In genomic region chr7:45515436-45515835, GRCm38 (mm10) we compare ENCODE assay signal across 11 mouse cellular contexts. TPM values are rescaled to one million over a fixed set of nuclear protein-coding genes. Genes with fewer than 3 reads are reported as not detected.
DNase-seq lines count a peak whose midpoint lies in the region; ATAC-seq and TF ChIP-seq lines count a peak whose summit lies in the region.
"Had no signal": no experiment of that assay in that cellular context is flagged by ENCODE, and none has a peak within 500 bp of the region (broad histone marks: within the 10 kb centered on the region; RNA-seq: fewer than 3 reads in every experiment).

No protein-coding gene starts in this region.

- peaks cover 6% of the 10 kb centered on the region; the same call in 1 of the 2 replicates for H3K4me1 ChIP-seq in kidney, embryonic 16.5 days (ENCODE audit: insufficient read depth, low read length)
- peaks cover 10% of the 10 kb centered on the region for H3K4me1 ChIP-seq in embryonic facial prominence, embryonic 13.5 days
- H3K4me1 ChIP-seq in liver, embryonic 13.5 days (replicated peaks): peaks cover 52% of the 10 kb centered on the region
- H3K4me1 ChIP-seq in cerebellum, adult 2 months (ENCODE audit: control insufficient read depth, insufficient read depth, low read length): no peaks in the 10 kb centered on the region

- H3K27me3 ChIP-seq in kidney, embryonic 16.5 days (ENCODE audit: insufficient read depth, low read length): no peaks in the 10 kb centered on the region
- no peaks in the 10 kb centered on the region for H3K27me3 ChIP-seq in embryonic facial prominence, embryonic 13.5 days
- no peaks in the 10 kb centered on the region for H3K27me3 ChIP-seq in liver, embryonic 13.5 days
- no peaks in the 10 kb centered on the region for H3K27me3 ChIP-seq in cerebellum, adult 2 months (ENCODE audit: control insufficient read depth, insufficient read depth, low read length)

- no peaks in the 10 kb centered on the region for H3K36me3 ChIP-seq in kidney, embryonic 16.5 days (ENCODE audit: insufficient read depth, low read length)
- H3K36me3 ChIP-seq in embryonic facial prominence, embryonic 13.5 days: no peaks in the 10 kb centered on the region
- H3K36me3 ChIP-seq in liver, embryonic 13.5 days: no peaks in the 10 kb centered on the region

- H3K27ac ChIP-seq in kidney, embryonic 16.5 days (ENCODE audit: low read length): no peak overlapping the region
- H3K27ac ChIP-seq in embryonic facial prominence, embryonic 13.5 days: peak overlapping the region; percentile 66; the same call in 1 of the 2 replicates
- peak overlapping the region; percentile 82 for H3K27ac ChIP-seq in liver, embryonic 13.5 days
- H3K27ac ChIP-seq in cerebellum, adult 2 months (ENCODE audit: insufficient read depth, low read length): no peak overlapping the region

- no peak for TF ChIP-seq CTCF in cerebellum, adult 2 months (IDR thresholded peaks at IDR 0.05; ENCODE audit: borderline replicate concordance, insufficient read depth, low read depth, low read length)

- 20% methylated on average over 16 of the region's 16 CpGs for WGBS in kidney, embryonic 16.5 days
- WGBS in embryonic facial prominence, embryonic 13.5 days: 14% methylated on average over 16 of the region's 16 CpGs
- WGBS in liver, embryonic 13.5 days (ENCODE audit: insufficient replicate concordance): 8% methylated on average over 16 of the region's 16 CpGs
- 37% methylated on average over 16 of the region's 16 CpGs for WGBS in cerebellum, adult 2 months

- ATAC-seq in kidney, embryonic 16.5 days (ENCODE audit: low FRiP score, low TSS enrichment): peak; percentile 37; the same call in 1 of the 2 replicates
- peak; percentile 54; the same call in 1 of the 2 replicates for ATAC-seq in embryonic facial prominence, embryonic 13.5 days (ENCODE audit: insufficient number of reproducible peaks, insufficient read depth, low FRiP score, low TSS enrichment, low read depth)
- ATAC-seq in liver, embryonic 13.5 days (ENCODE audit: low read depth): peak; percentile 85

- H3K9me3 ChIP-seq in kidney, embryonic 16.5 days (ENCODE audit: low read length): no peaks in the 10 kb centered on the region
- H3K9me3 ChIP-seq in embryonic facial prominence, embryonic 13.5 days: no peaks in the 10 kb centered on the region
- H3K9me3 ChIP-seq in liver, embryonic 13.5 days (replicated peaks): no peaks in the 10 kb centered on the region

- peak overlapping the region; percentile 36; the same call in 1 of the 2 replicates for H3K4me2 ChIP-seq in kidney, embryonic 16.5 days (replicated peaks; ENCODE audit: low read depth, low read length)
- H3K4me2 ChIP-seq in embryonic facial prominence, embryonic 13.5 days: peak overlapping the region; percentile 27
- peak overlapping the region; percentile 62 for H3K4me2 ChIP-seq in liver, embryonic 13.5 days

- intact Hi-C loops in gastrocnemius, postnatal 14 days (cut with DNase I; ENCODE audit: low total_unique reads): no loop called here

- no peak for DNase-seq in kidney, adult 8-10 months
- peak; percentile 62 for DNase-seq in WW6 (ENCODE audit: low read depth, low spot score)
- peak; percentile 80 for DNase-seq in liver, embryonic 13.5 days
- DNase-seq in gastrocnemius, postnatal 14 days: no peak
- no peak for DNase-seq in cerebellum, adult 2 months
- DNase-seq in adrenal gland, adult (ENCODE audit: inconsistent age in 2 of 2, low spot score in 1 of 2): no peak
- DNase-seq: cerebellum, postnatal 10 days; lung, postnatal 4 days had no signal

- peak overlapping the region; percentile 6; the same call in 1 of the 2 replicates for H3K4me3 ChIP-seq in kidney, embryonic 16.5 days (ENCODE audit: low read length)
- H3K4me3 ChIP-seq in embryonic facial prominence, embryonic 13.5 days: 0 out of 2 replicates have a peak overlapping the region, but pooled peaks have one; percentile 7
- peak overlapping the region; percentile 36 for H3K4me3 ChIP-seq in liver, embryonic 13.5 days (replicated peaks)
- H3K4me3 ChIP-seq in cerebellum, adult 2 months (replicated peaks; ENCODE audit: insufficient read depth, low read depth, low read length): no peak overlapping the region

- TF ChIP-seq POLR2A in cerebellum, adult 2 months (IDR thresholded peaks at IDR 0.05; ENCODE audit: borderline replicate concordance, insufficient read depth, low read length): no peak

- no peak overlapping the region; the same call in 1 of the 2 replicates for H3K9ac ChIP-seq in kidney, embryonic 16.5 days (replicated peaks; ENCODE audit: low read length)
- H3K9ac ChIP-seq in embryonic facial prominence, embryonic 13.5 days: no peak overlapping the region
- H3K9ac ChIP-seq in liver, embryonic 13.5 days: peak overlapping the region; percentile 60

RNA-seq across cellular contexts. Expression of gene Nucb1, which starts 5.2 kb away (rescaled TPM):
- polyA plus RNA-seq in kidney, embryonic 16.5 days (2015; fragmentation: Nextera tagmentation; extraction: Ambion mirVana): 295 and 299 TPM in 2 replicates
- polyA plus RNA-seq in embryonic facial prominence, embryonic 13.5 days (2015; fragmentation: Nextera tagmentation; extraction: Ambion mirVana): 198 and 206 TPM in 2 replicates
- polyA plus RNA-seq in liver, embryonic 13.5 days (2015; fragmentation: Nextera tagmentation; extraction: Ambion mirVana): 110 and 127 TPM in 2 replicates
- total RNA-seq in gastrocnemius, postnatal 14 days (2021): 100 to 1,000 TPM; 100 TPM
- 136 and 150 TPM in 2 replicates for polyA plus RNA-seq in cerebellum, adult 2 months (2012; rRNA removed)

RNA-seq across cellular contexts. Expression of gene Ppp1r15a, which starts 10.6 kb away (rescaled TPM):
- 24.3 and 24.8 TPM in 2 replicates for polyA plus RNA-seq in kidney, embryonic 16.5 days (2015; fragmentation: Nextera tagmentation; extraction: Ambion mirVana)
- polyA plus RNA-seq in embryonic facial prominence, embryonic 13.5 days (2015; fragmentation: Nextera tagmentation; extraction: Ambion mirVana): 22.9 and 23.0 TPM in 2 replicates
- 180 and 197 TPM in 2 replicates for polyA plus RNA-seq in liver, embryonic 13.5 days (2015; fragmentation: Nextera tagmentation; extraction: Ambion mirVana)
- total RNA-seq in gastrocnemius, postnatal 14 days (2021): 10 to 100 TPM; 13.1 to 18.4 TPM
- polyA plus RNA-seq in cerebellum, adult 2 months (2012; rRNA removed): 26.7 and 28.5 TPM in 2 replicates

RNA-seq across cellular contexts. Expression of gene Plekha4, which starts 10.7 kb away (rescaled TPM):
- 4.4 and 5.3 TPM in 2 replicates for polyA plus RNA-seq in kidney, embryonic 16.5 days (2015; fragmentation: Nextera tagmentation; extraction: Ambion mirVana)
- 2.9 and 3.8 TPM in 2 replicates for polyA plus RNA-seq in embryonic facial prominence, embryonic 13.5 days (2015; fragmentation: Nextera tagmentation; extraction: Ambion mirVana)
- 0.43 and 0.52 TPM in 2 replicates for polyA plus RNA-seq in liver, embryonic 13.5 days (2015; fragmentation: Nextera tagmentation; extraction: Ambion mirVana)
- total RNA-seq in gastrocnemius, postnatal 14 days (2021): 10 to 100 TPM in 1 of 2 experiments, 1 to 10 TPM in 1; 6.8 to 14.8 TPM
- polyA plus RNA-seq in cerebellum, adult 2 months (2012; rRNA removed): 1.2 and 1.3 TPM in 2 replicates

RNA-seq across cellular contexts. Expression of gene Dhdh, which starts 26.8 kb away (rescaled TPM):
- 2.4 and 3.3 TPM in 2 replicates for polyA plus RNA-seq in kidney, embryonic 16.5 days (2015; fragmentation: Nextera tagmentation; extraction: Ambion mirVana)
- polyA plus RNA-seq in embryonic facial prominence, embryonic 13.5 days (2015; fragmentation: Nextera tagmentation; extraction: Ambion mirVana): 4.5 TPM in 2 replicates
- 2.0 and 2.2 TPM in 2 replicates for polyA plus RNA-seq in liver, embryonic 13.5 days (2015; fragmentation: Nextera tagmentation; extraction: Ambion mirVana)
- 10 to 100 TPM in 1 of 2 experiments, 1 to 10 TPM in 1; 9.4 to 10.5 TPM for total RNA-seq in gastrocnemius, postnatal 14 days (2021)
- polyA plus RNA-seq in cerebellum, adult 2 months (2012; rRNA removed): 4.7 and 5.6 TPM in 2 replicates

RNA-seq across cellular contexts. Expression of gene Gm45808, which starts 28.8 kb away (rescaled TPM):
- polyA plus RNA-seq in kidney, embryonic 16.5 days (2015; fragmentation: Nextera tagmentation; extraction: Ambion mirVana): not detected in 2 replicates
- not detected in 2 replicates for polyA plus RNA-seq in embryonic facial prominence, embryonic 13.5 days (2015; fragmentation: Nextera tagmentation; extraction: Ambion mirVana)
- polyA plus RNA-seq in liver, embryonic 13.5 days (2015; fragmentation: Nextera tagmentation; extraction: Ambion mirVana): not detected in 2 replicates
- 1 to 10 TPM; 6.0 to 6.2 TPM for total RNA-seq in gastrocnemius, postnatal 14 days (2021)
- 0.33 TPM in 1 of 2 replicates, not detected in the other for polyA plus RNA-seq in cerebellum, adult 2 months (2012; rRNA removed)
- polyA plus RNA-seq: small intestine, adult 2 months had no signal

Comparison
In these comparisons a context has a peak if more than half of its experiments do, and no peak if none do; other contexts are left out.
1. H3K27ac ChIP-seq: peak in embryonic facial prominence, embryonic 13.5 days (single experiment) and liver, embryonic 13.5 days (single experiment); none in kidney, embryonic 16.5 days (single experiment) and cerebellum, adult 2 months (single experiment).
2. DNase-seq: peak in WW6 (single experiment) and liver, embryonic 13.5 days (single experiment); none in kidney, adult 8-10 months (0 of 2), gastrocnemius, postnatal 14 days (single experiment), cerebellum, adult 2 months (0 of 2) and adrenal gland, adult (0 of 2).
3. Peak in every context shown above with its lines, with median percentiles within 50 percentile points of each other: ATAC-seq and H3K4me2 ChIP-seq.